Mouse (Mus musculus) embryo, embryonic 11.5 days (tissue): ENCODE data around the gene Gm10037.
"Not testable (repeated sequence)": the region's sequence is repeated elsewhere in the genome, so short reads cannot be mapped to it uniquely, and the experiment has no call there.

Experiments
- DNase-seq: peaks from one replicate; pipeline ENCODE4 v3.0.0-alpha.2; 2012; ENCODE audit warnings: low read depth, low spot score

Gene Gm10037

DNA sequence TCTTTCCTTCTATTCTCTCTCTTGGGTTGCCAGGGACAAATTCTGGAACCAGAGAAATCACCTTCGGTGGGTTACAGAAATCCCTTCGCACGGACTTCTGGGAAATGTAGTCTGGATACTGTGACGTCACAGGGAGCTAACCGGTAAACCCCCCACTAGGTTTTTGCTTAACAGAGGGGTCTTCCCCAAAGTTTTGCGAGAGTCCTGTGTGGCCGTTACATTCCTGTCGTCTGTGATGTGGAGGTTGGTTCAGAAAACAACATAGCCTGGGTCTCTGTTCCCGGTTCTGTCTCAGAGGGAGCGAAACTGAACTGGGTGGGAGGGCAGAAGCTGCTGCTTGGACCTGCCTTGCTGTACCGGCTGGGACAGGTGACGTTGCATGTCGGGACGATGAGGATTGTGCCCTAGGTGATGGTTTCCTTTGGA is at the start of gene Gm10037:
Gm10037 (plus strand) TSS at position 196 of the 426 bp plus-strand sequence.
- no peak for DNase-seq

DNA sequence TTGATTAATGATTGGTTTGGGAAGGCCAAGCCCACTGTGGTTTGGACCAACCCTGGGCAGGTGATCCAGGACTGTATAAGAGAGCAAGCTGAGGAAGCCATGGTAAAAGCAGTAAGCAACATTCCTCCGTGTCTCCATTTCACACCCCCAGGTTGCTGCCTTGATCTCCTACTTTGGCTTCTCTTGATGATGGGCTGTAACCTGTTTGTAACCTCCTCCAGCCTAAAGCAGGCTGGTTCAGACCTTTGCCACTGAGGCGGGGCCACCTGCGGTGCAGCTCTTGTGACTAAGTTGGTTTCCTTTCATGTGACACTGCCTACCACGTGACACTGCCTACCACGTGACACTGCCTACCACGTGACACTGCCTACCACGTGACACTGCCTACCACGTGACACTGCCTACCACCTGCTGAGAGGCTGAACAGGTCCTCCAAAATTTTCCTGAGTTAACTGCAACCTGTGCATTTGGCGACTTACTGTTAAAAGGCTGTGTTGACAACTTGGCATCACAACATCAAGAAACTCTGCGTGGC is 38.9 kb upstream of the Gm10037 start:
- no peak for DNase-seq

DNA sequence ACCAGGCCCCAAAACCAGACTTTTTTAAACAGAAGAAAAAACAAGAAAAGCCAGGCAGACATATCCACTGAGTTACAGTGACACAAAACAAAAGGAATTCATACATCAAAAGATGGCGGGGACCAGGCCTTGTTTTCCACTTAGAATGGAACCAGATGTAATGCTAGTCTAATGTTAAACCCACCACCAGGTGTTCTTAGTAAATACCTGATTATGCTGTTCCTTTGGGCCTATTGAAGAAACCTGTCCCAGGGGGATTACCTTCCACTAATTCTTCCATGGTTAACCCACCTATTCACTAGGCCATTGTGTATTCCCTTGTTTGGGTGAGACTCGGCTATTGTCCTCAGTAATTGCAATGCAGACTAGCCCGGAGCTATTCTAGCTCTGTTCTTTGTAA is 32.3 kb upstream of the Gm10037 start:
- no peak for DNase-seq

DNA sequence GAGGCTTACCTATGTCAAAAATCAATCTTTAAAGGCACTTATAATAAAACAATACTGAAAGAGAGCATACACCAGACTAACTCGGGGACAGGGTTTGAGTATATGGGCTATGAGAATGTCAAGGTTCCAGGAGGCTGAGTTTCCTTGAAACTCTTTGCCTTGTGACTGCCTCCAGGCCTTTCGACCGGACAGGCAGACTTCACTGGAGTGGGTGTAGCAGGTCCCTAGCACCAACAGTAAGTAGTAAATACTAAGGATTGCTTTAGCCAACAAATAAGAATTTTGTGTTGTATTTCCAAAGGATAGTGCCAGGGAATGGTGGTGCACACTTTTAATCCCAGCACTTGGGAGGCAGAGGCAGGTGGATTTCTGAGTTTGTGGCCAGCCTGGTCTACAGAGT is 31.8 kb upstream of the Gm10037 start:
- not testable (repeated sequence) for DNase-seq

DNA sequence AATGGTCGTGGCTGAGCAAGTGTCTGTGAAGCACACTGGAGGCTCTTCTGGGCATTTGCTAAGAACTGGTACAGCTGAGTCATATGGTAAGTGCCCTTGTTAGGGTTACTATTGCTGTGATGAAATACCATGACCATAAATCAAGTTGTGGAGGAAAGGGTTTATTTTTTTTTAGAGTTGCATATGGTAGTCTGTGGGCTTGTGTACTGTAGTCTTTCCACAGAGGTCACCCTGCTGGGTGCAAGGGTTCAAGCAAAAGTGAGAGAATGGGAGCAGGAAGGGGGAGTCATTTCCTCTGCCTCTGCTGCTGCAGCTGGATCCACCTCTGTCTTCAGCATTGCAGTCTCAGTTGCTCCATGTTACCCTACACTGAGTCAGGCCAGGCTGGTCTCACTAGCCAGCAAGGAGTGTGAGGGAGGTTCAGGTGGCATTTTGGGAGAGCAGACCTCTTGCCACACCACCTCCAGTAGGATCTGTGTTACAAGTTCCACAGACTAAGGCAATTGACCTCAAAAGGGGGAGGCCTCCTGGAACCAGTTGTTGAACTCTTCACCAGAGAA is 19.2 kb upstream of the Gm10037 start:
- no peak for DNase-seq

DNA sequence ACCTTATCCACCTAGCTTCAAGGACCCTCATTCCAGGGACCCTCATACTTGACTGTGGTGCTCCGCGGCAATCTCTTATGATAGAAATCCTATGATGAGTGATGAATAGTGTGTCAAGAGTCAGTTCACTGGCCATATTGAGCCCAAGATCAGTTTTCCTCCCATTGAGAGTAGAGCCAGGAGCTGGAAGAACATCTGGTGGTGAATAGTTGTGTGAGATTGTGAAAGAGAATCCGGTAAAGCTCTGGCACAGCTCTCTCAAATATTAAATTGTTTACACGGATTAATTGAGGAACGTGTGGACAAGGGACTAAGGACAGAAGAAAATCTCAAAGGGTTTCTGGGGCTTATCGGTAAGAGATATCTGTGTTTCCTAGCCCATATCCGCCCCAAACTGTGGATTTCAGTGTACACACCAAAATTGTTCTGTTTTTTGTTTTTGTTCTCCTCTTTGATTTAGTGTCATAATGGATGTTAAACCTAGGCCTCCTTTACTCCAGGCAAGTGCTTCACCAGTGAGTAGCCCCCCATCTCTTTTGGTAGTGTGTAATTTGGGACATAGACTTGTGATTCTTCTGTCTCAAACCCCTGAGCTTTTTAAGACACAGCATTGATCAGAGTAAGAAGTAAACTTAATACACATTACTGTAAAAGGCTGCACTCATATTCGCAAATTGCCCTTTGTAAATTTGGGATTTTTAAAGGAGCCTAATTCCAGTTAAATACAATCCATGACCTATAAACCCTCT is 17.8 kb upstream of the Gm10037 start:
- DNase-seq: no peak

DNA sequence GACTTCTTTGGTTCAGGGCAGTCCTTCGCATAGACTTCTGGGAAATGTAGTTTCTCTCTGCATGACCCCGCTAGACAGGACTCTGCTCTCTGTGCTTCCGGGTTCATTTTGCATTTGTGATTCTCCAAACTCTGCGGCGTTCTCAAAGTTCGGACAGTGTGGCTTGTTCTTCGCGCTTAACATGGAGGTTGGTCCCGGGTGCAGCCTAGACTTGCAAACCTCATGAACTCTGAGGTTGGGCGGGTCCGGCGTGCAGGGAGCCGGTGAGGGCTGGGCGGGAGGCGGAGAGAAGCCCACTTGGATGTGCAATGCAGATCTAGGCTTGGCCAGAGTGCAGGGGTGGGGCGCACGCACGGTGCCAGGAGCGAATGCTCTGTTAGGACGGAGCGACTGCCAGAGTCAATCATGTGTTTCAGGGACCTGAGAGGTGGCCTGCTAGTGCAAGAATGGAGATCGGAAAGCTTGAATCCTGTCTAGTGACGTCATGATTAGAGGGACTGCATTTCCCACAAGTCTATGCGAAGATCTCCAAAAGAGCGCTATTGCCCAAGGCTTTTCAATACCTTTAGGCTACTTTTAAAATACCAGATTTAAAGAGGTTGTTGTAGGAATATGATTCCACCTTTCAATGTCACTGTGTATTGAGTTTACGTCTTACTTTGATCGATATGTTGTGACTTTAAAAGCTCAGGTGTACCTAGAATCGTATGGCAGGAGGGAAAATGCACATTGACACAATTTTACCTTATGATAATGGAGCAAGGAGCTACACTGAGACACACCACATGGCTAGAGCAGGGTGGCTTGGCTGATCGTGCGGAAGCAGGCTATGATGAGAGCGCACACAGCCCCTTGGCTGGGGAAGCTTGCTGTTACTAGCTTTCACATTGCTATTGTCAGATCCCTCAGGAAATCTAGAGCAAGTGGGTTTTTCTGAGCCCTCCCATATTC is 16.9 kb upstream of the Gm10037 start, which contains the start of gene Zfp273:
Zfp273 (plus strand) TSS at position 31 of the 951 bp plus-strand sequence.
- DNase-seq: peak; percentile 69

DNA sequence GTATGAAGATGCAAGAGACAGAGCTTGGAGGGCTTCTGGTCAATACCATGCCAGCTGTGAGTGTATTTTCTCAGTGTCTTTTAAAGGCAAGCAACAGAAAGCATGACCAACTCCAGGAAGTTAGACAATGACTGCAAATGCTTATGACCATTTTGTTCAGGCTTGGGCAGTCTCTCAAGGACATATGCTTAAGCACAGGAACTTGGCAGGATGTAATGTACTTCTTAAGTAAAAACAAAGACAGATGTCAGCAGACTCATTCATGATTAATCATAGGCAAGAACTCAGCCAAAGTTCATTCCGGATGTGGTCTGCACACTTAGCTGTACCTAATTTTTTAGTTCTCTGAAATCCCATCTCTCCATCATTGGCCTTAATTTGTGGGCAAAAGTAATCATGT is 12.3 kb upstream of the Gm10037 start:
- DNase-seq: no peak

DNA sequence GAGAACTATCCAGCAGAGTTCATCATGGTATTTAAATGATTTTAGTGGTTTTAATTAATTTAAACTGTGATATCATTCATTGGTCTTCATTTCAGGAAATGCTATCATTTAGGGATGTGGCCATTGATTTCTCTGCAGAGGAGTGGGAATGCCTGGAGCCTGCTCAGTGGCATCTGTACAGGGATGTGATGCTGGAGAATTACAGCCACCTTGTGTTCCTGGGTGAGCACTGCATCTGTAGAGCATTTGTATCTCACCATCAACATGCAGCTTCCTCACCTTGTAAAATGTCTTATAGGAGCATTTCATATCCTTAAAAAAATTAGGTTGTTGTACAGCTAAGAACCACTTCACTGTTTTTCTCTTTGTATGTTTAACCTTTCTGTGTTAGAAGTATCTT is 2.2 kb downstream of the Gm10037 start:
- DNase-seq: not testable (repeated sequence)

DNA sequence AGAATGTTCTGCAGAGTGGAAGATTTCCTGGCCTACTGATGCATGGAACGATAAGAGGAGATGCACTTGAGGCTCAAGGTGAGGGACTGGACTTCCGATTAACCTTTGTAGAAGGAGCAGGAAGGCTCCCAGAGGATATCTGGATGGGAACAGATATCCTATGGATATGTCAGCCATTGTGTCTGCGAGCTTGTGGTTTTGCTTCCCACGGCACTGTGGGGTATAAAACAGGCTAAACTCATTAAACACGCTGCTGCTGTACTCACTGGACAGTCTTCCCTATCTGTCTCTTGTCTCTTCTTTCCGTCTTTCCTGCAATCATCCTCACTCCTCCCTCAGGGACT is 12.8 kb downstream of the Gm10037 start:
- no peak for DNase-seq

DNA sequence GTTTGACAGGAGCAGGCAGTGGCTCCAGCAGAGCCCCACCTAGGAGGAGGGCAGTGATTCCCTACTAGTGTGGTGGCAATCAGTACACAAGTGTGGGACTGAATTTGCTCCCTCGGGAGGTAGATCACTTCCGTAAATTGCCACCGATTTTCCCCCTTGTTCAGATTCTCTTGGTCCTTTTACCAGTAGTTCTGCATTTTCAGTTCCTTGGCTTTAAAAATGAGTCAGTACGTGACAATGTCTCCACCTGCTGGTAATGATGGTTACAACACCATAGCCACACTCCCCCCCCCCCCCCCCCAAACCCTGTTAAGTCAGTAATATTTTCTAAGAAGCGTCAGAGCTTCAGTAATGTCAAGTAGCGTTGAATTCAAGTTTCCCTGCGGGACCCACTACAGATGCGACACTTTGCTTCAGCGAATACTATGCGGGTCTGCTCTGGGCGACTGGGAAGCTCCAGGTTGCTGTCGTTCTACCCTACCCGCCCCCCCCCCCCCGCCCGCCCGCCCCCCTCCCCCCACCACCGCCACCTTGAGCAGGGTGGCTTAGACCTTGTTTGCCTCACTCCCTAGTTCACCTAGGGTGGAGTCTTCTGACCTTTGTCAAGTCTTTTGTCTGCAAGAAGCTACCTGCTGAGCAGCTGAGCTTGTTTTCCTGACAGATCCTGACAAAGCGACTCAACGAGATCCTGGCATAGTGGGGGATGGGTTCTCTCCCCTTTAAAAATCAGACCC is 13.4 kb downstream of the Gm10037 start:
- DNase-seq: peak; percentile 40

DNA sequence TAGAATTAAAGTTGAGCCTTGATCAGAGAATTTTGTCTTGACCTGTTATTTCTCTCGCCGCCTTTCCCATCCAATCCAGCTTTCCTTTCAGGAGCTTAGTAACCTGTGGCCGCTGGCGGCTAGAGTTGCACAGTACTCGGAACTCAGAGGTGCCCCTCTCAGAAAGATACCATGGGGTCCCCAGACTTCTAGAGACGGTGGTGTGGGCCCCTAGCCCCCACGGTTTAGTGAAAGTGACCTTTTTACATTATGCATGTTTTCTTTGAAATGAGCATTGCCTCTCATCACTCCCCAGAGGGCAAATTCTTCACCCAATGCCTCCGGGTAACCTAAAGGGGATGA is 13.9 kb downstream of the Gm10037 start:
- DNase-seq: no peak

DNA sequence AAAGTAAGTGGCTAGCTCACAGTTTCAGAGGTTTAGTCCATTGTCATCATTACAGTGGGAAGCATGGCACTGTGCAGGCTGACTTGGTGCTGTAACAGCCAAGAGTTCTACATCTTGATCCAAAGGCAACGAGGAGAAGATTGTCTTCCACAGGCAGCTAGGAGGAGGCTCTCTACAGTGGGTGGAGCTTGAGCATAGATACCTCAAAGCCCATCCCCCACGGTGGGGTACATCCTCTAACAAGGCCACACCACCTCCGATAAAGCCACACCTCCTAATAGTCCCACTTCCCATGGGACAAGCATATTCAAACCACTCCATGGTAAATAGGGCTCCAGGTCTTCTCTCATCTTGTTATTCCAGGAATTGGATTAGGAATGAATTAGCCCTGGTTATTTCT is 19.5 kb downstream of the Gm10037 start:
- DNase-seq: no peak

DNA sequence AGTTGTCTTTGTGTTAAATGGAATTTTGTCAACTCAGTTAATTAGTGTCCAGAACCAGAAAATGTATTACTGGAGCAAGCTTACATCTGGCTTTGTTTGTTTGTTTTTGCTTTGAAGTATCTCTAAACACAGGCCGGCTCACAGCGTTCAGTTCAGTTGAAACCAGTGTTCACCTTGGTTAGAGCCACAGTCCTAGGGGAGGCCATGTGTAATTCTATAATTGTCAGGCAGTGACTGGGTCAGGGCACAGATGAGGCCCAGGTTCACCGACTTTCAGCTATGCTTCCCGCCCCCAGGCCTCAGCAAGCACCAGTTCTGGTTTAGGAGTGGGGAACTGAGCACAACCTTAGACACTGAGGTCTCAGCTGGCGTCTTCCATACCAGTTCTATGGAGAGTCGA is 22.2 kb downstream of the Gm10037 start:
- DNase-seq: no peak

DNA sequence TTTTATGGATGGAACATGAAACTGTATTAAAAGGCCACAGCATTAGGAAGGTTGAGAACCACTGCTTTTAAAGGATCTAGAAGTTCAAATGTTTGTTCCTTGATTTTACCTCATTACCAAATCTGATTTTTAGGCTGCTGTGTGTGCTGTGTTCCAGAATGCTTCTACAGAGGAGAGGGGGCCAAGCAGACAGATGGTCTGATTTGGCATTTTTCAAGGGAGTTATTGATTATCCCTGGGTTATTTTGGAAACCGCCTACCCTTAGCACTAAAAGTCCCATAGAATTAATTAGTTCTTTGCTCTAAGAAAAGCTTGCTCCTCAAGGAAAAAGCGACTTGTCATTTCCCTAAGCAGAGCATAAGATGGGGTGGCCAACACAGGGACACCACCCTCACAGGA is 23.1 kb downstream of the Gm10037 start:
- DNase-seq: no peak

DNA sequence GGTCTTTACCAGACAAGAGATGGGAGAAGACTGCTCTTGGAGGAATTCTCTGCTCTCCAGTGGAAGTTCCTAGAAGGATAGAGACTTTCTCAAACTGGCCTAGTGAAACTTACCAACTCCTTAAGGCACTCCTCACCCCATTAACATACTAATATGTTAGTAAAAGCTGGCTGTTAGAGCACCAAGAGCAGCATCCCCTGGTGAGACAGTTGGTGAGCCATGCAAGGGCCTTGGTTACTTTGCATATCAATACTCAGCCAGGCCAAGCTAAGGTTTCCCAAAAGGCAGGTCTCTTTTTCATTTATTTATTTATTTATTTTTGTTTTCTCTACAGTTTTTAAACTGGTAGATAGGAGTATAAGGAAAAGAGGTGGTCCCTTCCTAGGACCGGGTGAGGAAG is 26.4 kb downstream of the Gm10037 start:
- DNase-seq: no peak

DNA sequence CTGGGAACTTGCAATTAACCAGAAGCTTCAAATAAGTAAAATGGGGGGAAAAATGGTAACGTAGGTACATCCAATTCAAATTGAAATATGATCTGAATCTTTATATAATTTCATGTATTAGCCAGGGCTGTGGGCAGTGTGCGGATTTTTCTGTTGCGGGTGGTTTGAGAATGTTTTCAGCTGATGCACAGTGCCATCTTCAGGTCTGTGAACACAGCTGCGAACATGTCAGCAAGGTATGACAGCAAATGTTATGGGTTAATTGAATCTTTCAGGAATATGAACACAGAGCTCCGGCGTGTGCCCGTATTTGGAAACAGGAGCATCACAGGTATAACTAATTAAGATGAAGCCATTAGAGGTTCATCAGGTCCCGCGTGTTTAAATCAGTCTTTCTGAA is 31.6 kb downstream of the Gm10037 start:
- DNase-seq: no peak

DNA sequence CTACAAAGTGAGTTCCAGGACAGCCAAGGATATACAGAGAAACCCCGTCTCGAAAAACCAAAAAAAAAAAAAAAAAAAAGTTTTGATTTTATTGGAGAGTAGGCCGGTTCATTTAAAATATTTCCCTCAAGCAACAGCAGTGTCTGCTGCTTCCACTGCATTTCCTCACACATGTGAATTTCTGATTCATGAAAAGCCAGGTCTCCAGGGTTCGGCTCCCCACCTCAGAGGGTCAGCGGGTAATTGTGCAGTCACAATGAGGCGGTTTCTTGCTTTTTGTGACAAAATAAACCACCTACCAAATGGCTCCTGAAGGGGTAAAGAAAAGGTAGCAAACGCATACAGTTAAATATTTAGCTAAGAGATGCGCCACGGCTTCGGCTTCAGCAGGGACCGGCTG is 32.1 kb downstream of the Gm10037 start, which contains the start of gene BC048507:
BC048507 (plus strand) TSS at position 301 of the 400 bp plus-strand sequence.
- no peak for DNase-seq

DNA sequence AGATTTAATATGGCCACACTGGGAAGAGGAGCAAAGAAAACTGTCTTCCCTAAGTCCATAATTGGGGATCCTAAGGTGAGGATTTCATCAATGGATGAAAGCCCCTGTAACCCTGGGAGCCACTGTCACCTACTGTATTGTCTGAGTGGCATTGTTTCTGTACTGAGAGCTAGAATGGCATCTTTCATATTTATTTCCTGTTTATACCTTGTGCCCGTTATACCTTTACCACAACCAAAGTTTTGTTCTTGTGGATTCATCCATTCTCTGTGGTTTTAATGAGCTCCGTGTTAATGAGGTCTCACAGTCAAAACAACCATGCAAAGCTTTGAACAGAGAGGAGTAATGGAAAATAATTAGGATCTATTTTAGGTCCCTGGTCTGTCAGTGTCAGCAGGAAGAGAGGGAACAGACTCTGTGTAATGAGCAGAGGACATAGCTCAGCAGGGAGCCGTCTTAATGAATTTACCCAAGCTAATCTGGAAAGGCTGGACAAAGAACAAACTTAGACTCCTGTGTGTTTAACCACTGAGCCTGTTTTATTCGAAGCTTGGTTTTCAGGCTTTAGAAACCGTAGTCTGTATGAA is 34.0 kb downstream of the Gm10037 start:
- no peak for DNase-seq

DNA sequence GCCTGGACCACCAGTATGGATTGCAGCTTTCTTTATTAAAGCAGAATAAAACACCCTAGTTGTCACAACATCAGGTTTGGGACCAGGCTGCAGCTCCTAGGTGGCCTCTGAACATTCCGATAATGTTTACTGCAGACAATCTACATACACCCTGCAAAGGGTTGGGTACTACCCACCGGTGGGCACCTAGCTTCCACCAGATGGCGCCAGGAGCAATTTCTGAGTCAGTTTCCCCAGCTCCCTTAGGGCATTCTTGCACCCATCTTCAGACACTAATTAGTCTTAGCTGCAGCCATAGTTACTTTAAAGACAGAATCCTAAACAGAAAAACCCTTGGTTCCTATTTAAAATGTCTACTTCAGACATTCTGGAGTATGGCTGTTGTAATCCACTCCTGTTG is 37.0 kb downstream of the Gm10037 start:
- DNase-seq: no peak

DNA sequence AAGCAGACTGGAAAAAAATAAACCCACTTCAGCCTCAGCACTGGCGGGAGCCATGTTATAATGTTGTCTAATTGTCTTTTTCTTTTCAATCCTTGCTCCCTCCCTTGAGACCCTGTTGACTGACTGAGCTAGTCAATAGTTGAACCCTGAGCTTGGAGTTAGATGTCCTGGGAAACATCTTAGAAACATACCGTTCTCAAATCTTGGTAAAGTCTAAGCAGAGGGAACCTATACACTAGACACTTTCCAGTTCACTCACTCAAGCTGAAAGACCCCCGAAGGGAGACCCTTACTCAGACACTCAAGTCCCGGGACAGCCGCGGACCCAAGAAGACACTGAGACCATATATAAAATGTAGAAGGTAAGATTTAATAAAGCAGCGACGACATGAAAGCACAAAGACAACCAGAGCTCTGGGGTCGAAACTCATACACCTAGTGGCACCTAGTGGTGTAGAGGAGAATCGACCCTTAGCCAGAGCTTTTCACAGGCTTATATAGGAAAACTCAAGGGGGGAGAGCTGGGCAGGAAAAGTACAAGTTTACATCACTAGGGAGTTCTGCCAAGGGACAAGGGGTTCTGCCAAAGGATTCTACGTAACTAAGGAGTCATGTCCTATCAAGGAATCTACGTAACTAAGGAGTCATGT is 45.3 kb downstream of the Gm10037 start:
- DNase-seq: not testable (repeated sequence)
